ENCODE assay signal across 9 mouse cellular contexts in the genomic region with DNA sequence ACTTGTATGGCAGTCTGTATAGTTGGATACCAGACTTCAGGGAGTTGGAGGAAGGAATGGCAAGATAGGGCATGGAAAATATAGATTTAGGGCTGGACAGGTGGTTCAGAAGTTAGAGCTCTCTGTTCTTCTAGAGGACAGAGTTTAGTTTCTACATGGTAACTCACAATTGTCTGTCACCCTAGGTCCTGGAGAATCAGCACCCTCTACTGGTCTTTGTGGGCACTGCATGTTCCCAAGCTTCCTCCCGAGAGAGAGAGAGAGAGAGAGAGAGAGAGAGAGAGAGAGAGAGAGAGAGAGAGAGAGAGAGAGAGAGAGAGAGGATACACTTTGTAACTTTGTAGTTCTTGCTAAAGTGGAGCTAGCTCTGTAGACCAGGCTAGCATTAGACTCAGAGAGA. TPM values are rescaled to one million over a fixed set of nuclear protein-coding genes. Genes with fewer than 3 reads are reported as not detected.
A peak's percentile ranks its signal among the peaks of the same experiment; 100 is the strongest.
DNase-seq lines count a peak whose midpoint lies in the region; ATAC-seq and TF ChIP-seq lines count a peak whose summit lies in the region.
"Had no signal": no experiment of that assay in that cellular context is flagged by ENCODE, and none has a peak within 500 bp of the region (broad histone marks: within the 10 kb centered on the region; RNA-seq: fewer than 3 reads in every experiment).

No protein-coding gene starts in this region.

- H3K4me3 ChIP-seq in gastrocnemius, adult 2 months, result no peak overlapping the region
- H3K4me3 ChIP-seq in ES-Bruce4 (ENCODE audit: low read depth, low read length), result no peak overlapping the region
- no peak overlapping the region for H3K4me3 ChIP-seq in midbrain, postnatal 0 days (ENCODE audit: low read depth, low read length)
- H3K4me3 ChIP-seq: liver, embryonic 15.5 days had no signal

- WGBS in midbrain, postnatal 0 days, result 0% methylated on average over 1 of the region's 1 CpGs

- no peaks in the 10 kb centered on the region for H3K36me3 ChIP-seq in ES-Bruce4 (ENCODE audit: control insufficient read depth, insufficient read depth, low read length, poor library complexity, severe bottlenecking)
- H3K36me3 ChIP-seq in midbrain, postnatal 0 days (ENCODE audit: insufficient read depth, low read length), result no peaks in the 10 kb centered on the region
- H3K36me3 ChIP-seq: liver, embryonic 15.5 days had no signal

- DNase-seq in gastrocnemius, adult 2 months, result peak; percentile 57
- no peak for DNase-seq in gastrocnemius, adult 8-10 months (ENCODE audit: low spot score in 2 of 2)
- DNase-seq in cerebellum, adult 8-10 months, result peak; percentile 1
- peak; percentile 41 to 62 for DNase-seq in gastrocnemius, postnatal 4 days (ENCODE audit: low spot score in 2 of 2)
- DNase-seq in left cerebral cortex, adult 11 months (ENCODE audit: low spot score), result peak; percentile 12
- DNase-seq in midbrain, postnatal 0 days (ENCODE audit: low spot score), result peak; percentile 68
- DNase-seq in urinary bladder, postnatal 4 days (ENCODE audit: low spot score in 2 of 2), result peak; percentile 36 to 74

- no peak for TF ChIP-seq EP300 in ES-Bruce4 (IDR thresholded peaks at IDR 0.05; ENCODE audit: insufficient read depth, low read depth, low read length)

- no peak for TF ChIP-seq POLR2A in ES-Bruce4 (IDR thresholded peaks at IDR 0.05; ENCODE audit: insufficient read depth, low read length)

- no peaks in the 10 kb centered on the region for H3K4me1 ChIP-seq in ES-Bruce4 (ENCODE audit: control insufficient read depth, insufficient read depth, low read length)
- no peaks in the 10 kb centered on the region for H3K4me1 ChIP-seq in midbrain, postnatal 0 days (ENCODE audit: insufficient read depth, low read length)
- H3K4me1 ChIP-seq: liver, embryonic 15.5 days had no signal

- H3K9me3 ChIP-seq in ES-Bruce4 (replicated peaks; ENCODE audit: control insufficient read depth, insufficient read depth, low read length, poor library complexity, severe bottlenecking), result no peaks in the 10 kb centered on the region
- no peaks in the 10 kb centered on the region for H3K9me3 ChIP-seq in midbrain, postnatal 0 days (ENCODE audit: low read length)

- peak; percentile 59 for TF ChIP-seq CTCF in gastrocnemius, adult 2 months (IDR thresholded peaks at IDR 0.05)
- peak; percentile 25 for TF ChIP-seq CTCF in ES-Bruce4 (IDR thresholded peaks at IDR 0.05; ENCODE audit: low read depth, low read length)
- TF ChIP-seq CTCF in midbrain, postnatal 0 days (IDR thresholded peaks at IDR 0.05), result peak; percentile 66

- H3K9ac ChIP-seq in ES-Bruce4 (ENCODE audit: low read depth, poor library complexity, severe bottlenecking), result no peak overlapping the region
- no peak overlapping the region for H3K9ac ChIP-seq in midbrain, postnatal 0 days (replicated peaks; ENCODE audit: low read length, poor library complexity, severe bottlenecking)
- H3K9ac ChIP-seq: liver, embryonic 15.5 days had no signal

- H3K27ac ChIP-seq in gastrocnemius, adult 2 months, result no peak overlapping the region
- H3K27ac ChIP-seq in ES-Bruce4 (ENCODE audit: insufficient read depth, low read length), result no peak overlapping the region
- H3K27ac ChIP-seq in midbrain, postnatal 0 days (ENCODE audit: low read depth, low read length), result no peak overlapping the region
- H3K27ac ChIP-seq: liver, embryonic 15.5 days had no signal

- no peak for ATAC-seq in midbrain, postnatal 0 days (ENCODE audit: low FRiP score)

- no peaks in the 10 kb centered on the region; the same call in 1 of the 2 replicates for H3K27me3 ChIP-seq in ES-Bruce4 (ENCODE audit: control insufficient read depth, insufficient read depth, low read length, poor library complexity, severe bottlenecking)
- no peaks in the 10 kb centered on the region for H3K27me3 ChIP-seq in midbrain, postnatal 0 days (ENCODE audit: insufficient read depth, low read length)
- H3K27me3 ChIP-seq: liver, embryonic 15.5 days had no signal

- no peak overlapping the region for H3K4me2 ChIP-seq in midbrain, postnatal 0 days (ENCODE audit: low read depth, low read length, poor library complexity, severe bottlenecking)
- H3K4me2 ChIP-seq: liver, embryonic 15.5 days had no signal

- intact Hi-C loops in gastrocnemius, adult 2 months (cut with DNase I), result no loop called here

RNA-seq across cellular contexts. Expression of a gene that starts 5.1 kb away (rescaled TPM):
- total RNA-seq in gastrocnemius, adult 2 months (2021), result not detected
- not detected for total RNA-seq in gastrocnemius, adult 8-10 months (2022)
- not detected in 2 replicates for polyA plus RNA-seq in ES-Bruce4 (2011; ENCODE audit: insufficient read depth, insufficient read length, low read depth, missing spikeins)
- total RNA-seq in gastrocnemius, postnatal 4 days (2021), result not detected
- not detected in 2 replicates for total RNA-seq in midbrain, postnatal 0 days (2014; rRNA removed)
- polyA plus RNA-seq in midbrain, postnatal 0 days (2015; fragmentation: Nextera tagmentation; extraction: Ambion mirVana), result not detected in 2 replicates
- polyA plus RNA-seq: liver, embryonic 15.5 days had no signal

Comparison
In these comparisons a context has a peak if more than half of its experiments do, and no peak if none do; other contexts are left out.
1. DNase-seq: peak in gastrocnemius, adult 2 months (single experiment), cerebellum, adult 8-10 months (single experiment), gastrocnemius, postnatal 4 days (2 of 2), left cerebral cortex, adult 11 months (single experiment), midbrain, postnatal 0 days (single experiment) and urinary bladder, postnatal 4 days (2 of 2); none in gastrocnemius, adult 8-10 months (0 of 2).
2. Peak in every context shown above with its lines, with median percentiles within 50 percentile points of each other: CTCF ChIP-seq.